Mouse (Mus musculus) bone marrow macrophage, adult 2 months (primary cell): ENCODE results near the gene Rad51b.

Experiments
- CTCF ChIP-seq: IDR thresholded peaks from 2 replicates; pipeline ENCODE4 v1.5.1; 2012; ENCODE audit warnings: low read depth, mild to moderate bottlenecking, low read length, moderate library complexity
- POLR2A ChIP-seq: IDR thresholded peaks from 2 replicates; pipeline ENCODE4 v1.6.1; 2012; ENCODE audit warnings: mild to moderate bottlenecking, low read depth, low read length, borderline replicate concordance

DNA sequence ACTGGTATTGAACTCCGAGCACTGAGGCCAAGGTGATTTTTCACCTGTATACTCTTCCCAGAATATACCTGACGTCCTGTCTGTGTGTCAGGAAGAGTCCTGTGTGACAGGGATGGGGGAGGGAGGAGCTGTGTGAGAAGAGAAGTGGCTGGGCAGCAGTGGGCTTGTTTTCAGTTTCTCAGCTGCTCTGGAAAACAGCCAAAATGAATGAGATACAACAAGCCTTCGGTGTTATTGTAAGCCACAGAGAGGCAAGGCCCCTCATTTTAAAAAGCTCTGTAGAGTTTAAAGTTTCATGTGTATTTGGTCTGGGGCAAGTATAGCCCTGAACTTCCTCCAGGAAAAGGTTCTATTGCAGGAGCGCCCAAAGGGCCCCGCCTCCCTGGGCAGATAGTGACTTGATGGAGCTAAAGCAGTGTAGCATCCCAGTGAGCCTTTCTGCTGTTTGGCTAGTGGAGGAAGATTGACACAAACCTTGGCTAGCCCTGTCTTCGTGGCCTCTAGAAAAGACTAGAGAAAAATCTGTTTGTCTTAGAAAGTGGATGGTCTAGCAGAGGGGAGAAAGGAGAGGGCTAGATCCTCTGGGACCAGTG lies 313.5 kb downstream of the Rad51b start:
- TF ChIP-seq CTCF = no peak
- no peak for TF ChIP-seq POLR2A
